Mouse (Mus musculus) left cerebral cortex, postnatal 36 days (tissue): ENCODE measurements around the gene Fsip1. TPM values are rescaled to one million over a fixed set of nuclear protein-coding genes. Genes with fewer than 3 reads are reported as not detected.

Source experiments
- microRNA-seq: library from miRNA; unstranded; fragments of <30 nt; microRNA quantifications from one replicate; pipeline ENCODE4 v1.2.0, GENCODE M21; 2022
- total RNA-seq, 2 experiments: library from RNA; stranded (reverse); gene quantifications; 2 replicates each; pipeline ENCODE4 v1.2.3; 2021

Gene Fsip1
- total RNA-seq, 2 experiments from 2014 or later: 0.20 to 0.48 TPM

Small RNAs within 50 kb of the gene (microRNA-seq; reads per million reads assigned to microRNA genes)
- not detected for gene Gm22800

Other genes with a start within 250 kb of the Fsip1 start
- gene Thbs1, start 145.1 kb downstream of the Fsip1 start, total RNA-seq: 1 to 10 TPM; 1.7 to 2.1 TPM
- gene Gpr176, start 116.5 kb upstream of the Fsip1 start, total RNA-seq: 10 to 100 TPM in 1 of 2 experiments, 1 to 10 TPM in 1; 8.4 to 10.6 TPM
- 10 to 100 TPM; 18.1 to 24.8 TPM for gene Eif2ak4, start 131.7 kb upstream of the Fsip1 start, total RNA-seq
- gene Srp14, start 222.7 kb upstream of the Fsip1 start, total RNA-seq: 100 to 1,000 TPM; 136 to 158 TPM